Mouse (Mus musculus) monocyte, adult 59 days (primary cell): ENCODE measurements around the gene Jun. TPM values are rescaled to one million over a fixed set of nuclear protein-coding genes. Genes with fewer than 3 reads are reported as not detected.

Experiments
- total RNA-seq, 2 experiments: library from RNA; stranded (reverse); gene quantifications; one replicate each; pipeline ENCODE4 v1.2.4; 2023

Jun gene
- total RNA-seq, result 1,000 to 10,000 TPM; 1,257 to 1,550 TPM

DNA sequence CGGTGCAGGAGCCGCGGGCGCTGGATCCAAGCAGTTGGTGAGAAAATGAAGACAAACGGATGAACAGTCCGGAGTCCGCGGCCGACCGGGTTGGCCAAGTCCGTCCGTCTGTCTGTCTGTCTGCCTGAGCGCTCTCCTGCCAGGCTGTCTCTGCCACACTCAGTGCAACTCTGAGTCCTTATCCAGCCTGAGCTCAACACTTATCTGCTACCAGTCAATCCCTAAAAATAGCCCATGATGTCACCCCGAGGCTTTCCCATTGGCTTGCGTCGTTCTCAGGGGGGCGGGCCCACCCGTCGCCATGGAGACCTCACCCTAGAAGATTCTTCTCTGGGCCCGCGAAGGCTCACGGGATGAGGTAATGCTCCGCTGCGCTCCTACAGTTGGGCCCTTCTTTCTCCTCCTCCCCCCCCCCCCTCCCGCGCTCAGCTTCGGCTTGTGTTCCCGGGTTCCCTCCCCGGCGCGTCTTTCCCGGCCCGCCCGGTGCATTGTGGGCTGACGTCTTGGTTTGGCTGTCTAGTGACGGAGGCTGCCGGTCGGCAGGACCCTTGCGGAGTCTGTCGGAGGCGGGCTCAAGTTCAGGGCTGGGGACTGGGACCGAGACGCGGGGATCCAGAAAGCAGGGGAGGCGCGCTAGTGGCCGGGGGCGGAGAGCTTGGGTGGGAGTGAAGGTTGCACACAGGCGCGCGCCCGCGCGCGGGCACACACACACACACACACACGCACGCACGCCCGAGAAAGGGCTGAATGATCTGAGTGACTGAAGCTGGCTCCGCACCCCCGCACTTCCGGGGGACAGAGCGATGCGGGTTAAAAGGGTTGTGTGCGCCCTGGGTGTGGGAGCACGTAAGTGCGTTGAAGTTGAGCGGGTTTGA is at the start of gene Jun:
Gene Jun, minus strand, starts transcription at position 198 of the 875 bp plus-strand sequence.

Other genes with a start within 250 kb of the Jun start
- gene Eqtn, start 123.4 kb downstream of the Jun start, total RNA-seq, result not detected
- 10 to 100 TPM; 41.8 to 45.0 TPM for gene Mysm1, start 73.1 kb downstream of the Jun start, total RNA-seq